Mouse (Mus musculus) cerebellum, adult 18-20 months (tissue): Measurements from ENCODE around the gene Rabggtb.
"Not testable (repeated sequence)": the region's sequence is repeated elsewhere in the genome, so short reads cannot be mapped to it uniquely, and the experiment has no call there.

Experiments used
- DNase-seq, 2 experiments: peaks; one replicate each; pipeline ENCODE4 v3.0.0; 2021

Gene Rabggtb

GRCm38 (mm10) chr3:153860392-153860791 lies 52.4 kb downstream of the Rabggtb start:
- DNase-seq = not testable (repeated sequence)

- DNase-seq = no peak
These were observed 54.3 kb downstream of the Rabggtb start for GRCm38 (mm10) chr3:153858350-153859001.
